Mouse (Mus musculus): ENCODE data around the gene Flvcr2. TPM values are rescaled to one million over a fixed set of nuclear protein-coding genes. Genes with fewer than 3 reads are reported as not detected.

Flvcr2 gene
- polyA plus RNA-seq, 1 experiment from 2014 or later, result 3.3 TPM

- Histone ChIP-seq H3K4me1 (ENCODE audit: control insufficient read depth, insufficient read depth, low read length) (no peaks in the 10 kb centered on the region), H3K9ac (replicated peaks; ENCODE audit: low read depth, low read length) (no peak overlapping the region), H3K4me3 (ENCODE audit: low read depth, low read length) (no peak overlapping the region), H3K4me2 (ENCODE audit: low read depth, low read length) (no peak overlapping the region), H3K36me3 (ENCODE audit: control insufficient read depth, insufficient read depth, low read length) (no peaks in the 10 kb centered on the region), H3K9me3 (ENCODE audit: control insufficient read depth, low read length) (no peaks in the 10 kb centered on the region), H3K27me3 (ENCODE audit: control insufficient read depth, insufficient read depth, low read length) (no peaks in the 10 kb centered on the region), H3K27ac (ENCODE audit: low read depth, low read length) (no peak overlapping the region)
- 57% methylated on average over 9 of the region's 9 CpGs for WGBS
- ATAC-seq (ENCODE audit: low read depth), result no peak
Measured at GRCm38 (mm10) chr12:85800031-85800430, 53.7 kb downstream of the Flvcr2 start.

DNA sequence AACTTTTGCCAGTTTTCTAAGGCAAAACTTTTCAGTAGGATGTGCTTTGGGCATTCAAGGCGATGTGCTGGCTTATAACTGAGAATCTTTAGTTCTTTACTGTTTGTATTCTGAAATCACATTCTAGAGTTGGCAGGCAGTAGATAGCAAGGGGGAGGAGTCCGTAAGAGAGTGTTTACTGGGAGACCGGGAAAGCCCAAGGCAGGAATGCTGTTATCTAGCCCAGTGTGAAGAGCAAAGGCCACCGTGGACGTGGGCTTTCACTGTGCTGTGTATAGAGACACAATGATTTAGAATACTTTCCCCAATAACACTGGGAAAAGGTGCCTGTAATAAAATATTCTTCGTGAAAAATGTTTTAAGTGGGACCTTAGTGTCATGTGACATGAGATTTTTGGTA, 63.4 kb downstream of the Flvcr2 start:
- no peak for ATAC-seq (ENCODE audit: low read depth)
- no peak overlapping the region for H3K9ac ChIP-seq (replicated peaks; ENCODE audit: low read depth, low read length)
- no peaks in the 10 kb centered on the region for H3K4me1 ChIP-seq (ENCODE audit: control insufficient read depth, insufficient read depth, low read length)
- H3K27ac ChIP-seq (ENCODE audit: low read depth, low read length), result no peak overlapping the region
- peaks cover 10% of the 10 kb centered on the region; the same call in 1 of the 2 replicates for H3K36me3 ChIP-seq (ENCODE audit: control insufficient read depth, insufficient read depth, low read length)
- no peak overlapping the region for H3K4me2 ChIP-seq (ENCODE audit: low read depth, low read length)
- H3K4me3 ChIP-seq (ENCODE audit: low read depth, low read length), result no peak overlapping the region
- H3K27me3 ChIP-seq (ENCODE audit: control insufficient read depth, insufficient read depth, low read length), result no peaks in the 10 kb centered on the region
- no peaks in the 10 kb centered on the region for H3K9me3 ChIP-seq (ENCODE audit: control insufficient read depth, low read length)
- 66% methylated on average over 6 of the region's 6 CpGs for WGBS

GRCm38 (mm10) chr12:85810959-85811358, 64.6 kb downstream of the Flvcr2 start:
- no peak for ATAC-seq (ENCODE audit: low read depth)
- no peaks in the 10 kb centered on the region for H3K9me3 ChIP-seq (ENCODE audit: control insufficient read depth, low read length)
- H3K4me3 ChIP-seq (ENCODE audit: low read depth, low read length), result no peak overlapping the region
- no peak overlapping the region for H3K9ac ChIP-seq (replicated peaks; ENCODE audit: low read depth, low read length)
- H3K27me3 ChIP-seq (ENCODE audit: control insufficient read depth, insufficient read depth, low read length), result no peaks in the 10 kb centered on the region
- no peak overlapping the region for H3K27ac ChIP-seq (ENCODE audit: low read depth, low read length)
- peaks cover 15% of the 10 kb centered on the region for H3K36me3 ChIP-seq (ENCODE audit: control insufficient read depth, insufficient read depth, low read length)
- no peak overlapping the region for H3K4me2 ChIP-seq (ENCODE audit: low read depth, low read length)
- H3K4me1 ChIP-seq (ENCODE audit: control insufficient read depth, insufficient read depth, low read length), result no peaks in the 10 kb centered on the region

- Histone ChIP-seq H3K4me3 (ENCODE audit: low read depth, low read length) (no peak overlapping the region), H3K9ac (replicated peaks; ENCODE audit: low read depth, low read length) (no peak overlapping the region), H3K27me3 (ENCODE audit: control insufficient read depth, insufficient read depth, low read length) (no peaks in the 10 kb centered on the region), H3K27ac (ENCODE audit: low read depth, low read length) (no peak overlapping the region), H3K4me1 (ENCODE audit: control insufficient read depth, insufficient read depth, low read length) (no peaks in the 10 kb centered on the region), H3K9me3 (ENCODE audit: control insufficient read depth, low read length) (no peaks in the 10 kb centered on the region), H3K36me3 (ENCODE audit: control insufficient read depth, insufficient read depth, low read length) (peaks cover 18% of the 10 kb centered on the region), H3K4me2 (ENCODE audit: low read depth, low read length) (no peak overlapping the region)
- WGBS, result 96% methylated on average over 4 of the region's 4 CpGs
- ATAC-seq (ENCODE audit: low read depth), result no peak
Measured at GRCm38 (mm10) chr12:85811676-85812075, 65.3 kb downstream of the Flvcr2 start.

DNA sequence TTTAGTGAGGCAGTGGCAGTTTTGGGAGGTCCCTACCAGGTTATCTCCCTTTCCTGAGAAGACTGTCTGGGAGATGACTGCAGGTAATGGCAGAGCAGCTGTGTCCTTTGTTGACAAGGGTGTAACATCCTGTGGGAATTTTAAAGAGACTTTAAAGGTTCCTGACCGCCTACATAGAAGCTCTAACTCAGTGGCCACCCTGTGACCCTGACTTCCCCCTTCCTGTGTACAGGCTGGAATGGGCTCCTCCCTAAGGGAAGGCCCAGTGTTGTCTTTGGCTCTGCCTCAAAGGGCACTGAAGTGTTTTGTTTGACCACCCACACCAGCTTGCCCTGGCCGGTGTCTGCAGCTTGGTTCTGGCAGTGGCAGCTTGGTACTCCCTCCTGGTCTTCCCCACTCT, 67.3 kb downstream of the Flvcr2 start:
- peaks cover 23% of the 10 kb centered on the region for H3K36me3 ChIP-seq (ENCODE audit: control insufficient read depth, insufficient read depth, low read length)
- H3K27me3 ChIP-seq (ENCODE audit: control insufficient read depth, insufficient read depth, low read length), result no peaks in the 10 kb centered on the region
- H3K4me3 ChIP-seq (ENCODE audit: low read depth, low read length), result no peak overlapping the region
- WGBS, result 76% methylated on average over 2 of the region's 2 CpGs
- H3K4me2 ChIP-seq (ENCODE audit: low read depth, low read length), result no peak overlapping the region
- no peak overlapping the region for H3K9ac ChIP-seq (replicated peaks; ENCODE audit: low read depth, low read length)
- no peaks in the 10 kb centered on the region for H3K4me1 ChIP-seq (ENCODE audit: control insufficient read depth, insufficient read depth, low read length)
- H3K27ac ChIP-seq (ENCODE audit: low read depth, low read length), result no peak overlapping the region
- ATAC-seq (ENCODE audit: low read depth), result no peak; the same call in 1 of the 2 replicates
- no peaks in the 10 kb centered on the region for H3K9me3 ChIP-seq (ENCODE audit: control insufficient read depth, low read length)

- Histone ChIP-seq H3K9ac (replicated peaks; ENCODE audit: low read depth, low read length) (no peak overlapping the region), H3K27me3 (ENCODE audit: control insufficient read depth, insufficient read depth, low read length) (no peaks in the 10 kb centered on the region), H3K4me2 (ENCODE audit: low read depth, low read length) (no peak overlapping the region), H3K27ac (ENCODE audit: low read depth, low read length) (no peak overlapping the region), H3K4me3 (ENCODE audit: low read depth, low read length) (no peak overlapping the region), H3K9me3 (ENCODE audit: control insufficient read depth, low read length) (no peaks in the 10 kb centered on the region), H3K36me3 (ENCODE audit: control insufficient read depth, insufficient read depth, low read length) (peaks cover 16% of the 10 kb centered on the region), H3K4me1 (ENCODE audit: control insufficient read depth, insufficient read depth, low read length) (peaks cover 9% of the 10 kb centered on the region; the same call in 1 of the 2 replicates)
- ATAC-seq (ENCODE audit: low read depth), result no peak
- 78% methylated on average over 9 of the region's 9 CpGs for WGBS
Measured at GRCm38 (mm10) chr12:85822051-85822450, 75.7 kb downstream of the Flvcr2 start.

- Histone ChIP-seq H3K27me3 (ENCODE audit: control insufficient read depth, insufficient read depth, low read length) (no peaks in the 10 kb centered on the region), H3K27ac (ENCODE audit: low read depth, low read length) (peak within 1 kb of the TSS; percentile 92), H3K4me1 (ENCODE audit: control insufficient read depth, insufficient read depth, low read length) (peaks cover 9% of the 10 kb centered on the region; the same call in 1 of the 2 replicates), H3K36me3 (ENCODE audit: control insufficient read depth, insufficient read depth, low read length) (peaks cover 7% of the 10 kb centered on the region; the same call in 1 of the 2 replicates), H3K9me3 (ENCODE audit: control insufficient read depth, low read length) (no peaks in the 10 kb centered on the region), H3K4me2 (ENCODE audit: low read depth, low read length) (peak within 1 kb of the TSS; percentile 70), H3K4me3 (ENCODE audit: low read depth, low read length) (peak within 1 kb of the TSS; percentile 58), H3K9ac (replicated peaks; ENCODE audit: low read depth, low read length) (peak within 1 kb of the TSS; percentile 66)
- ATAC-seq (ENCODE audit: low read depth), result peak; percentile 99
- under 1% methylated on average over 67 of the region's 67 CpGs for WGBS
Measured at GRCm38 (mm10) chr12:85824438-85825264, 78.3 kb downstream of the Flvcr2 start, which contains the start of the genes Erg28 and Ttll5. Gene Erg28 (minus strand): TSS chr12:85824550. Gene Ttll5 (plus strand): TSS chr12:85824659.

DNA sequence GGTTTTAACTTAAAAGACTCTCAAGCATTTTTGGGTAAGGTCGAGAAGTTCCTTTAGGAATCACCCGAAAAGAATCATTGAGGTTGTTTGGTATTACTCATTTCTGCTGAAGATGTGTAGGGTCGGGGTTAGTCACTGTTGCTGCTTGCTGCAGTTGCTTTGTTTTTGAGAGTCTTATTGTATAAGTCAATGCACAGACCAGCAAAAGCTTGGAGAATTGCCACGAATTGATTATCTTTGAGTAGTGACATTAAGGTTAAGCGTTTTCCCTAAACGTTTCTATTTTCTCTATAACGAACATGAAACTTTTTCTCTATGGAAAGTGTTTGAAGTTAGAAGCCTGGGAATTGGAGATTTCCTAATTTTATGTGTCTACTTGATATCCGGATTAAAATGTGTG, 79.0 kb downstream of the Flvcr2 start:
- peak overlapping the region; percentile 92 for H3K27ac ChIP-seq (ENCODE audit: low read depth, low read length)
- 12% methylated on average over 8 of the region's 8 CpGs for WGBS
- peaks cover 7% of the 10 kb centered on the region; the same call in 1 of the 2 replicates for H3K36me3 ChIP-seq (ENCODE audit: control insufficient read depth, insufficient read depth, low read length)
- no peaks in the 10 kb centered on the region for H3K27me3 ChIP-seq (ENCODE audit: control insufficient read depth, insufficient read depth, low read length)
- peaks cover 9% of the 10 kb centered on the region; the same call in 1 of the 2 replicates for H3K4me1 ChIP-seq (ENCODE audit: control insufficient read depth, insufficient read depth, low read length)
- H3K9me3 ChIP-seq (ENCODE audit: control insufficient read depth, low read length), result no peaks in the 10 kb centered on the region
- peak overlapping the region; percentile 66 for H3K9ac ChIP-seq (replicated peaks; ENCODE audit: low read depth, low read length)
- H3K4me3 ChIP-seq (ENCODE audit: low read depth, low read length), result peak overlapping the region; percentile 58
- H3K4me2 ChIP-seq (ENCODE audit: low read depth, low read length), result peak overlapping the region; percentile 70
- no peak for ATAC-seq (ENCODE audit: low read depth)

- Histone ChIP-seq H3K36me3 (ENCODE audit: control insufficient read depth, insufficient read depth, low read length) (peaks cover 7% of the 10 kb centered on the region; the same call in 1 of the 2 replicates), H3K9me3 (ENCODE audit: control insufficient read depth, low read length) (no peaks in the 10 kb centered on the region), H3K4me2 (ENCODE audit: low read depth, low read length) (no peak overlapping the region), H3K27me3 (ENCODE audit: control insufficient read depth, insufficient read depth, low read length) (no peaks in the 10 kb centered on the region), H3K4me3 (ENCODE audit: low read depth, low read length) (no peak overlapping the region), H3K9ac (replicated peaks; ENCODE audit: low read depth, low read length) (no peak overlapping the region), H3K4me1 (ENCODE audit: control insufficient read depth, insufficient read depth, low read length) (peaks cover 9% of the 10 kb centered on the region; the same call in 1 of the 2 replicates), H3K27ac (ENCODE audit: low read depth, low read length) (no peak overlapping the region)
- 77% methylated on average over 2 of the region's 2 CpGs for WGBS
- no peak for ATAC-seq (ENCODE audit: low read depth)
Measured at GRCm38 (mm10) chr12:85825822-85826221, 79.5 kb downstream of the Flvcr2 start.
